Mouse (Mus musculus): ENCODE measurements around the gene Lrrc46.
A peak's percentile ranks its signal among the peaks of the same experiment; 100 is the strongest.

GRCm38 (mm10) chr11:97052219-97052646 is 11.0 kb upstream of the Lrrc46 start:
- TF ChIP-seq CTCF (IDR thresholded peaks at IDR 0.05; ENCODE audit: extremely low read depth, insufficient read length, insufficient replicate concordance, low read depth, low read length) (peak; percentile 10; the same call in 1 of the 2 replicates), POLR2A (IDR thresholded peaks at IDR 0.05; ENCODE audit: low read depth, low read length) (no peak; the same call in 1 of the 2 replicates)

All from small intestine, adult 2 months (tissue).